Mouse (Mus musculus) heart, adult 2 months (tissue): ENCODE data around the gene Olfr193. TPM values are rescaled to one million over a fixed set of nuclear protein-coding genes. Genes with fewer than 3 reads are reported as not detected.
"Not testable (repeated sequence)": the region's sequence is repeated elsewhere in the genome, so short reads cannot be mapped to it uniquely, and the experiment has no call there.

Experiments
- DNase-seq, 2 experiments: peaks; one replicate each; pipeline ENCODE4 v3.0.0; 2021
- H3K27ac ChIP-seq: fragments of 200-600 bp; 2 replicates; pipeline ENCODE4 v1.8.1; 2022
- H3K27me3 ChIP-seq: fragments of 200-500 bp; 2 replicates; pipeline ENCODE4 v1.6.1; 2012; ENCODE audit warnings: mild to moderate bottlenecking, low read length, inconsistent platforms, mixed read lengths; ENCODE audit not compliant: control insufficient read depth, insufficient read depth
- H3K36me3 ChIP-seq: fragments of 200-500 bp; 2 replicates; pipeline ENCODE4 v1.6.1; 2012; ENCODE audit warnings: low read length, inconsistent platforms; ENCODE audit not compliant: control insufficient read depth, insufficient read depth
- H3K4me1 ChIP-seq: fragments of 200-500 bp; 2 replicates; pipeline ENCODE4 v1.6.1; 2011; ENCODE audit warnings: low read length; ENCODE audit not compliant: control insufficient read depth, insufficient read depth
- H3K4me3 ChIP-seq: fragments of 200-600 bp; 2 replicates; pipeline ENCODE4 v1.8.1; 2022
- H3K79me2 ChIP-seq: fragments of 200-500 bp; replicated peaks from 2 replicates; pipeline ENCODE4 v1.6.1; 2012; ENCODE audit warnings: mild to moderate bottlenecking, inconsistent platforms, low read length, moderate library complexity, mixed read lengths; ENCODE audit not compliant: control insufficient read depth, insufficient read depth
- H3K9ac ChIP-seq: fragments of 200-500 bp; 2 replicates; pipeline ENCODE4 v1.6.1; 2012; ENCODE audit warnings: low read depth, mild to moderate bottlenecking, control low read depth, inconsistent platforms, low read length, mixed read lengths
- CTCF ChIP-seq: fragments of 200-600 bp; IDR thresholded peaks from 2 replicates; pipeline ENCODE4 v1.8.1; 2022; ENCODE audit warnings: antibody characterized with exemption, mild to moderate bottlenecking, moderate library complexity
- EP300 ChIP-seq: fragments of 200-500 bp; IDR thresholded peaks from 2 replicates; pipeline ENCODE4 v1.6.1; 2011; ENCODE audit warnings: low read depth, low read length, control low read depth; ENCODE audit not compliant: insufficient read depth
- POLR2A ChIP-seq: fragments of 200-500 bp; IDR thresholded peaks from 2 replicates; pipeline ENCODE4 v1.6.1; 2011; ENCODE audit warnings: mild to moderate bottlenecking, low read depth, low read length, control low read depth; ENCODE audit not compliant: insufficient read depth
- WGBS: fragments of 180-500 bp; shearing (Covaris S2); methylation state at CpG from one replicate; pipeline ENCODE4 v1.1.7; 2018; 5-methylcytosine and 5-hydroxymethylcytosine counted together
- intact Hi-C: fragments of 180-260 bp; cut with DNase I; formaldehyde crosslinking; loops from one replicate; pipeline ENCODE4 v1.15.1; 2025
- long read RNA-seq: library from polyadenylated mRNA; stranded (forward); transcript quantifications from one replicate; pipeline ENCODE4 v2.0.0, GENCODE M21; 2021
- polyA plus RNA-seq: library from polyadenylated mRNA; depleted of rRNA; stranded (reverse); fragments of >200 nt; gene quantifications from 2 replicates; pipeline ENCODE4 v1.2.3, GENCODE M21; 2012; rRNA removed
- total RNA-seq, 2 experiments: library from RNA; stranded (reverse); gene quantifications; 2 replicates each; pipeline ENCODE4 v1.2.3; 2021

Olfr193 gene
- total RNA-seq = not detected
- polyA plus RNA-seq = not detected in 2 replicates
- long read RNA-seq = 0 reads

GRCm38 (mm10) chr16:59111781-59112180, at the start of gene Olfr193:
TSS of gene Olfr193 (minus strand) at chr16:59111881.
- H3K27ac ChIP-seq = no peak within 1 kb of the TSS
- no peaks in the 10 kb centered on the region for H3K27me3 ChIP-seq
- no peaks in the 10 kb centered on the region for H3K36me3 ChIP-seq
- intact Hi-C loops = no loop called here
- WGBS = 82% methylated on average over 1 of the region's 1 CpGs
- no peak for DNase-seq
- H3K9ac ChIP-seq = no peak within 1 kb of the TSS
- H3K79me2 ChIP-seq = no peaks in the 10 kb centered on the region
- H3K4me3 ChIP-seq = no peak within 1 kb of the TSS
- TF ChIP-seq POLR2A (no peak), CTCF (no peak), EP300 (no peak)
- H3K4me1 ChIP-seq = no peaks in the 10 kb centered on the region

- Histone ChIP-seq H3K4me3 (no peak overlapping the region), H3K9ac (no peak overlapping the region), H3K4me1 (no peaks in the 10 kb centered on the region), H3K27ac (no peak overlapping the region), H3K27me3 (no peaks in the 10 kb centered on the region), H3K79me2 (no peaks in the 10 kb centered on the region), H3K36me3 (no peaks in the 10 kb centered on the region)
- DNase-seq = no peak
- intact Hi-C loops = no loop called here
- WGBS = 78% methylated on average over 2 of the region's 2 CpGs
- TF ChIP-seq CTCF (no peak), POLR2A (no peak), EP300 (no peak)
These were observed 40.3 kb upstream of the Olfr193 start for GRCm38 (mm10) chr16:59151996-59152395.

- intact Hi-C loops = no loop called here
- DNase-seq = no peak
- H3K27me3 ChIP-seq = no peaks in the 10 kb centered on the region
- 73% methylated on average over 1 of the region's 1 CpGs for WGBS
- H3K9ac ChIP-seq = no peak within 1 kb of the TSS
- H3K27ac ChIP-seq = no peak within 1 kb of the TSS
- H3K4me3 ChIP-seq = no peak within 1 kb of the TSS
- H3K36me3 ChIP-seq = no peaks in the 10 kb centered on the region
- no peaks in the 10 kb centered on the region for H3K4me1 ChIP-seq
- no peak for TF ChIP-seq EP300
- no peak for TF ChIP-seq POLR2A
- no peaks in the 10 kb centered on the region for H3K79me2 ChIP-seq
These were observed 35.1 kb upstream of the Olfr193 start, which contains the start of gene Olfr195 for GRCm38 (mm10) chr16:59146746-59147145. TSS of gene Olfr195 (plus strand) at chr16:59147046.

GRCm38 (mm10) chr16:59141105-59141504, 29.4 kb upstream of the Olfr193 start:
- intact Hi-C loops = no loop called here
- H3K4me1 ChIP-seq = no peaks in the 10 kb centered on the region
- no peak for DNase-seq
- no peaks in the 10 kb centered on the region for H3K36me3 ChIP-seq
- H3K79me2 ChIP-seq = no peaks in the 10 kb centered on the region
- H3K9ac ChIP-seq = no peak overlapping the region
- TF ChIP-seq EP300 (no peak), POLR2A (no peak), CTCF (no peak)
- no peak overlapping the region for H3K4me3 ChIP-seq
- H3K27me3 ChIP-seq = no peaks in the 10 kb centered on the region
- no peak overlapping the region for H3K27ac ChIP-seq

- Histone ChIP-seq H3K9ac (no peak overlapping the region), H3K4me1 (no peaks in the 10 kb centered on the region), H3K79me2 (no peaks in the 10 kb centered on the region), H3K27ac (no peak overlapping the region), H3K36me3 (no peaks in the 10 kb centered on the region), H3K27me3 (no peaks in the 10 kb centered on the region), H3K4me3 (no peak overlapping the region)
- DNase-seq = no peak
- TF ChIP-seq EP300 = no peak
- TF ChIP-seq POLR2A = no peak
- no peak for TF ChIP-seq CTCF
- intact Hi-C loops = no loop called here
- 88% methylated on average over 1 of the region's 1 CpGs for WGBS
These were observed 19.1 kb upstream of the Olfr193 start for GRCm38 (mm10) chr16:59130740-59131139.

- Histone ChIP-seq H3K4me1 (no peaks in the 10 kb centered on the region), H3K9ac (no peak within 1 kb of the TSS), H3K36me3 (no peaks in the 10 kb centered on the region), H3K79me2 (no peaks in the 10 kb centered on the region), H3K27ac (no peak within 1 kb of the TSS), H3K27me3 (no peaks in the 10 kb centered on the region), H3K4me3 (no peak within 1 kb of the TSS)
- DNase-seq = no peak
- intact Hi-C loops = no loop called here
- TF ChIP-seq CTCF (no peak), EP300 (no peak), POLR2A (no peak)
These were observed 9.3 kb upstream of the Olfr193 start, which contains the start of gene Olfr194 for GRCm38 (mm10) chr16:59120969-59121368. TSS of gene Olfr194 (minus strand) at chr16:59121069.

GRCm38 (mm10) chr16:59108522-59108921, 3.2 kb downstream of the Olfr193 start:
- H3K27ac ChIP-seq, intact Hi-C loops: not testable (repeated sequence)

More at GRCm38 (mm10) chr16:59108522-59108921, 3.2 kb downstream of the Olfr193 start:
- WGBS = 18% methylated on average over 5 of the region's 5 CpGs
- not testable (repeated sequence) for H3K27me3 ChIP-seq, H3K4me3 ChIP-seq, H3K9ac ChIP-seq, H3K4me1 ChIP-seq, H3K36me3 ChIP-seq, H3K79me2 ChIP-seq, DNase-seq
